Mouse (Mus musculus) myocyte (in vitro differentiated cells): Measurements from ENCODE around the gene Fbxl5. TPM values are rescaled to one million over a fixed set of nuclear protein-coding genes. Genes with fewer than 3 reads are reported as not detected.

Source experiments
- H3K27me3 ChIP-seq: one replicate; pipeline ENCODE4 v1.6.1; 2011; ENCODE audit not compliant: control insufficient read depth, insufficient read depth, insufficient read length
- H3K36me3 ChIP-seq: one replicate; pipeline ENCODE4 v1.6.1; 2011; ENCODE audit not compliant: control insufficient read depth, insufficient read depth
- H3K4me2 ChIP-seq: one replicate; pipeline ENCODE4 v1.6.1; 2011; ENCODE audit warnings: low read depth, control low read depth
- H3K4me3 ChIP-seq: one replicate; pipeline ENCODE4 v1.5.1; 2011; ENCODE audit warnings: mild to moderate bottlenecking, control low read depth, moderate library complexity
- H3K79me2 ChIP-seq: one replicate; pipeline ENCODE4 v1.6.1; 2011; ENCODE audit not compliant: control insufficient read depth, insufficient read depth
- H3ac ChIP-seq: one replicate; pipeline ENCODE4 v1.6.1; 2011; ENCODE audit not compliant: control insufficient read depth, insufficient read length
- CEBPB ChIP-seq: IDR thresholded peaks from 2 replicates; pipeline ENCODE4 v1.6.1; 2011; ENCODE audit warnings: mild to moderate bottlenecking, moderate library complexity; ENCODE audit not compliant: poor library complexity, insufficient read depth, severe bottlenecking
- E2F4 ChIP-seq: IDR thresholded peaks from one replicate; pipeline ENCODE4 v1.6.1; 2011; ENCODE audit warnings: mild to moderate bottlenecking, control low read depth, moderate library complexity; ENCODE audit not compliant: insufficient read depth
- MAX ChIP-seq: IDR thresholded peaks from one replicate; pipeline ENCODE4 v1.6.1; 2011; ENCODE audit warnings: low read depth, mild to moderate bottlenecking, control low read depth
- MYOD1 ChIP-seq, 3 experiments: IDR thresholded peaks; one replicate each; pipeline ENCODE4 v1.6.1; 2011; ENCODE audit warnings: control low read depth in 2 of 3, low read depth in 2 of 3, mild to moderate bottlenecking in 2 of 3, moderate library complexity in 1 of 3; ENCODE audit not compliant: insufficient read length in 2 of 3, control insufficient read depth in 1 of 3
- MYOG ChIP-seq, 3 experiments: IDR thresholded peaks; one replicate each; pipeline ENCODE4 v1.6.1; 2011; ENCODE audit warnings: control low read depth in 2 of 3, low read depth in 2 of 3, mild to moderate bottlenecking in 2 of 3; ENCODE audit not compliant: insufficient read length in 2 of 3, control insufficient read depth in 1 of 3, insufficient read depth in 1 of 3
- POLR2A ChIP-seq: IDR thresholded peaks from one replicate; pipeline ENCODE4 v1.6.1; 2011; ENCODE audit warnings: low read depth, mild to moderate bottlenecking, control low read depth, moderate library complexity; ENCODE audit not compliant: insufficient read length
- POLR2AphosphoS2 ChIP-seq: IDR thresholded peaks from one replicate; pipeline ENCODE4 v1.6.1; 2011; ENCODE audit warnings: low read depth, control low read depth; ENCODE audit not compliant: insufficient read length
- REST ChIP-seq: IDR thresholded peaks from one replicate; pipeline ENCODE4 v1.6.1; 2011; ENCODE audit warnings: mild to moderate bottlenecking, control low read depth, moderate library complexity; ENCODE audit not compliant: insufficient read depth, insufficient read length
- SRF ChIP-seq: IDR thresholded peaks from one replicate; pipeline ENCODE4 v1.6.1; 2011; ENCODE audit warnings: low read depth; ENCODE audit not compliant: control insufficient read depth, insufficient read length
- TCF12 ChIP-seq: IDR thresholded peaks from one replicate; pipeline ENCODE4 v1.6.1; 2011; ENCODE audit warnings: mild to moderate bottlenecking, control low read depth; ENCODE audit not compliant: poor library complexity, insufficient read depth, severe bottlenecking
- TCF3 ChIP-seq: IDR thresholded peaks from one replicate; pipeline ENCODE4 v1.6.1; 2011; ENCODE audit warnings: low read depth, control low read depth; ENCODE audit not compliant: insufficient read length
- USF1 ChIP-seq: IDR thresholded peaks from one replicate; pipeline ENCODE4 v1.6.1; 2011; ENCODE audit warnings: low read depth, mild to moderate bottlenecking, control low read depth, moderate library complexity
- polyA plus RNA-seq: library from polyadenylated mRNA; unstranded; fragments of >200 nt; fragmentation: generic; extraction: Trizol; gene quantifications from one replicate; pipeline ENCODE4 v1.2.1, GENCODE M21; 2012; ENCODE audit warnings: missing spikeins

The Fbxl5 gene
- polyA plus RNA-seq, 1 experiment: 16.2 TPM

DNA sequence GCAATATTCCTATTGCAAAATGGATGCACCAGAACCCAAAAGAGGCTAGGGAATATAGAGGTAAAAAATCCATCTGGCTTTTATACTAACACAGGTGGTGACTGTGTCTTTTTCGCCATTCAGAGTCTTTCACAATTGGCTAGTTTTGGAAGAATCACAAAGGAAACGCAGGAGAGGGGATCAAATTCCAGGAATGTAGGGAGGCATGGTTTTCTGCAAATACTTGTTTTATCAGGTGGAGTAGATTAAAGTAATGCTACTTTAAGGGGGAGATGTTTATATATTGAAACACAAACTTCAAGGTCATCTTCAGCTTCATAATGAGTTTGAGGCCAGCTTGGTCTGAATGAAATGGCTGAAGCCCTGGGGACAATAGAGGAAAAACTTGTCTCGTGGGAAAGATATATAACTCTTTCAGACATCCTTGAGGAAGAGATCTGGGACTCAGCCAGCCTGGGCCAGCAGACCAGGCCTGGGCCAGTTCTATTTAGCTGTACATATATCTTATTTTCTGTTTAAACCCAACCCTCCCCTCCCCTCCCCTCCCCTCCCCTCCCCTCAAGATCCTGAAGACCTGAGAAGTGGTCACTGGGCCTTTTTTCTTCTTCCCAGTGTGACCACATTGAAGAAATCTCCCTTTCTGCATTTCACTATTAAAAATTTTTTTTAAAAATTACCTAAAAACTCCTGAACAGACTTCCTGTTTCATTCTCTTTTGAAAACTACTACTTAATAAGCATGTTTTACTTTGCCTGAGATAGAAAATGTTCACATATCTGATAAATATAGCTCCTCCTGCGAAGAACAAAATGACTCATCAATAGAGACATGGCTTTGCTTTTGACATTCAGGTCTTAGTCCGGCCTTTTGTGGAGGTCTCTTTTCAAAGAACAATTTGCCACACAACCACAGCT is 99.6 kb downstream of the Fbxl5 start:
- no peak overlapping the region for H3K4me3 ChIP-seq
- H3K79me2 ChIP-seq: no peaks in the 10 kb centered on the region
- H3K27me3 ChIP-seq: no peaks in the 10 kb centered on the region
- H3K36me3 ChIP-seq: no peaks in the 10 kb centered on the region
- no peak overlapping the region for H3ac ChIP-seq
- TF ChIP-seq MYOG (IDR thresholded peaks at IDR 0.05; ENCODE audit: control insufficient read depth in 1 of 3, insufficient read depth in 1 of 3, insufficient read length in 2 of 3, low read depth in 2 of 3): no peak
- TF ChIP-seq SRF: no peak
- TF ChIP-seq TCF3: no peak
- TF ChIP-seq TCF12: no peak
- no peak for TF ChIP-seq MAX
- TF ChIP-seq CEBPB: no peak
- no peak for TF ChIP-seq MYOD1 (IDR thresholded peaks at IDR 0.05; ENCODE audit: control insufficient read depth in 1 of 3, insufficient read length in 2 of 3, low read depth in 2 of 3)
- TF ChIP-seq USF1: no peak
- TF ChIP-seq POLR2A: no peak
- H3K4me2 ChIP-seq: no peak overlapping the region

DNA sequence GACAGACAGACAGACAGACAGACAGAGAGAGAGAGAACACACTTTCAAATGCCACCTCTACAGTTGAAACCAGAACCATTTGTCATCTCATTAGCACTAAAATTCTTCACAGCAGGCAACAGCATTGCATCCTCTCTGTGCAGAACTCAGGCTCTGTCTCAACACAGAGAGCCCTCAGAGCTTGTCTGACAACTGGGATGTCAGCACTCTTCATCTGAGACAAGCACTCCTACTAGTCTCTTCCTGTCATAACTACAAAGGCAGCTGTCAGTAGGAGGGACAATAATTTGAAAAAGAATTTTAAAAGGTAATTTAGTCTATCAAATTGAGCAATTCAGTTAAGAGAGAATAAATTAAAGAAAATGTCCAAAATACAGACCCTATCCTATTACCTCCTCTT is 122.2 kb downstream of the Fbxl5 start:
- H3K27me3 ChIP-seq: no peaks in the 10 kb centered on the region
- no peaks in the 10 kb centered on the region for H3K79me2 ChIP-seq
- TF ChIP-seq REST (no peak), MYOG (IDR thresholded peaks at IDR 0.05; ENCODE audit: control insufficient read depth in 1 of 3, insufficient read depth in 1 of 3, insufficient read length in 2 of 3, low read depth in 2 of 3) (no peak), TCF12 (no peak), USF1 (no peak), SRF (no peak), MYOD1 (IDR thresholded peaks at IDR 0.05; ENCODE audit: control insufficient read depth in 1 of 3, insufficient read length in 2 of 3, low read depth in 2 of 3) (no peak), E2F4 (no peak), POLR2A (no peak), TCF3 (no peak), POLR2AphosphoS2 (no peak), CEBPB (no peak), MAX (no peak)
- no peak overlapping the region for H3K4me3 ChIP-seq
- no peak overlapping the region for H3K4me2 ChIP-seq
- no peak overlapping the region for H3ac ChIP-seq
- H3K36me3 ChIP-seq: peaks cover 5% of the 10 kb centered on the region

DNA sequence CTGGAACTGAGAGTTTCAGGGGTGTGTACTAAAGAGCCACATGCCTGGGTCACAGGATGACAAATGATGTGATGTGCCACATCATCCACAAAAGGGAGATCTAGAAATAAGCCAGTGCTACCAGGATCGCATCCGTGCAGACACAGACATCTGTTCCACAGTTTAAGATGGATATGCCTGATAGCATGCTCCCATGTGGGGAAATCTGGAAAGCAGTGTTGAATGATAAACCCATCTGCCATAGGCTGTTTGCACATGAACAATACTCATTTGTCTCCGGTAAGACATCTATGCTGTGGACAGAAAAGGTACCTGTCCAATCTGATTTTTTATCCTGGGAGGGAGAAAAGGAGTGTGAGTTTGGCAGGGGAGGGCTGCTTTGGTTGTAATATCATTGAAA is 124.3 kb downstream of the Fbxl5 start:
- Histone ChIP-seq H3K27me3 (no peaks in the 10 kb centered on the region), H3K4me3 (no peak overlapping the region), H3K36me3 (peaks cover 5% of the 10 kb centered on the region), H3K4me2 (no peak overlapping the region), H3K79me2 (no peaks in the 10 kb centered on the region), H3ac (no peak overlapping the region)
- TF ChIP-seq TCF3 (no peak), MYOG (IDR thresholded peaks at IDR 0.05; ENCODE audit: control insufficient read depth in 1 of 3, insufficient read depth in 1 of 3, insufficient read length in 2 of 3, low read depth in 2 of 3) (no peak)

Other genes with a start within 250 kb of the Fbxl5 start
- 2.4 TPM for gene Cc2d2a, start 159.3 kb downstream of the Fbxl5 start, polyA plus RNA-seq
- gene Bst1, start 2.8 kb downstream of the Fbxl5 start, polyA plus RNA-seq: not detected
- gene Cd38, start 46.9 kb upstream of the Fbxl5 start, polyA plus RNA-seq: 0.10 TPM
- 12.2 TPM for gene Gm7879, start 91.5 kb upstream of the Fbxl5 start, polyA plus RNA-seq
- gene Fgfbp1, start 160.1 kb upstream of the Fbxl5 start, polyA plus RNA-seq: 4.5 TPM